Mouse (Mus musculus): ENCODE measurements around the gene Spo11.

The Spo11 gene

DNA sequence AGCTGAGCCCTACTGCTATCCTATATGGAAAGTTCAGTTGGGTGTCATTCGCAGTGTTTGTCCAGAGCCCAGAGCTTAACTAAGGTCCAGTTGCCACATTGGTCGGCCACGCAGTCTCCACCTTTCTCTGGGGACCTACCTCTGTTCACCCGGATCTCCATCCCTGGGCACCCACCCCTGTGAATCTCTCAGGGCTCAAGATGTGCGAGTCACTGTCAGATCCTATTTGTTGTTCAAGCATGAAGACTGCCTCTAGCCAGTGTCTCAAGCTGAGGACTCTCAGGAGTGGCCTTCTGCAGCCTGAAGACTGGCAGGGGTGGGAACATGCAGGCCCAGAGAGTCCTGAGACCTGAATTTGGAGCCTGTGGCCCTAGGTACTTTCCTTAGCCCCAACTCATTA, 58.6 kb downstream of the Spo11 start:
- no peak for DNase-seq

DNA sequence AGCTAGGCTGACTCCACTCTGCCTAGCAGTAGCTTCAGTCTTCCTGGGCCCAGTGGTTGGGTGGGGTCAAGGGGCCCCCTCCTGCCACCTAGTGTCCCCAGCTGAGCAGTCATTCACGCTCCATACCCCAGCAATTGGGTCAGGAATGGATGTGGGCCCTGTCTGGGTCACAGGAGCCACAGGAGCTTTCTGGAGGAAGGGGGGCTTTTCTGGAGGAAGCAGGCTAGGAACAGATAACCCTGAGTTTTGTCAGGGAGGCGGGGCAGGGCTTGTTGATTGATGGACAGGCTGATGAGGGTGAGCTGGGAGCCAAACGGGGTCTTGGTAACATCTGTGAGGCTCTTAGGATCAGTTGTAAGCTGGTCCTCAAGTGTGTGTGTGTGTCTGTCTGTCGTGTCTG, 59.1 kb downstream of the Spo11 start:
- DNase-seq, result no peak

DNA sequence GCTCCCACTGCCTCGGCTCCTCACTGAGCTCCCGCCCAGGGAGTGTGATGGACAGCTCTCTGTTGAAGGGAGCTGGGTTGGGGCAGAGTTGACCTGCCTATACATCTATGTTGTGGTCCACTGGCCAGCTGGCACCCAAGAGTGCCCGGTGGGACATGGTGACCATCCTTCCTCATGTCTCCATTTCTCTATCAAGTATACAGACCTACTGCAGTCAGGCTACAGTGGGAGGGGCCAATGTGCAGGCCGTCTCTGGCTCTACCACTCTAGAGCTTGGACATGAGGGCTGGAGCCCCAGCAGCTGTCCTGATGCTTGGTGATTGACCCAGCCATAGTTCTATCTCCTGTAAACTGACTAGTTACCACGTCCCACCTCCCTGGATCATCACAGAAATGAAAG, 59.8 kb downstream of the Spo11 start:
- DNase-seq, result no peak

DNA sequence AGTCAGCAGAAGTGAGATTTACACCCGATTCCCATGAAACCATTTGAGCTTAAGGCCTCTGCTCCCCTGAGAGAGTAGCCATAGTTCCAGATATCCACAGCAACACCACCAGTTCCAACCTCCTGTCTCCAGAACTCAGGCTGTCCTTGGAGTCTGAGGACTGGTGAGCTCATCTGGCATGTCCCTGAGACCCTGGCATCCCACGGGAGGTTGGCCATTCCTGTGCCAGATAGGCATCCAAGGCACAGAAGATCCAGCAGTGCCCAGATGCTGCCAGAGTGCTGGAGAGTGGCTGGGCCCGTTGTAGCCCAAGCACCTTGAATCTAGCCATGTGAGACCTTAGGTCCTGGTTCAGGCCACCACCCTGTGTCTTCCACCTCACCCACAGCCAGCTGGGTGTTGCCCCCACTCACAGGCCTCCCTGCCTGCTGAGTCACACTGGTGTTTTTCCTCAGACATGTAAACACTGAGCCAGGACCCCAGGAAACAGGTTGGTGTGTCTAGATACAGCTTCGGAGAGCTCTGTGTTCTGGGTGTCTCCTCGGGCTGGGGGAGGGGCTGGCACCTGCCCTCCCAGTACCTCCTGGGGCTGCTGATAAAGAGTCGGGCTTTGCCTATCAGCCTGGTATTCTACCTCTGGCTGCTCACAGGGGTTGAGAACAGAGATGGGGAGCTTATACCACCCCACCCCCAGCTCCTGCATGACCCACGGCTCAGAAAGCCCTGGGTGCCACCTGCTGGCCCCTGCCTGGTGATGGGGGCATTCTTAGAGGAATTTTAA, 60.5 kb downstream of the Spo11 start:
- no peak for DNase-seq

DNA sequence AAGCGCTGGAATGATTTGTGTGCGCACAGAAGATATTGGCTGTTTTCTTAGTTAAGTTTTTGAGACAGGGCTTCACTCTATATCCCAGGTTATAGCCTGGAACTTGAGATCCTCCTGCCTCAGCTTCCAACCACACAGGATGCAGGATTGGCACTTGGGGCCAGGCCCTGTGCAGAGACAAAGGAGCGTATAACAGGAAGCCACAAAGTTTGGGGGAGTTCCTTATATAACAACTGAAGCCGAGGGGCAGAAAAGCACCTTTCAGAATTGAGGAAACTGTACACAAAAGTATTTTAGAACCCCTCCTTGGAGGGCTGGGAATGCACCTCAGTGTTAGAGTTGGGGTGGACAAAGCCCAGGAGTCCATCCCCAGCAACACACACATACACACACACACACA, 61.5 kb downstream of the Spo11 start:
- DNase-seq, result no peak

DNA sequence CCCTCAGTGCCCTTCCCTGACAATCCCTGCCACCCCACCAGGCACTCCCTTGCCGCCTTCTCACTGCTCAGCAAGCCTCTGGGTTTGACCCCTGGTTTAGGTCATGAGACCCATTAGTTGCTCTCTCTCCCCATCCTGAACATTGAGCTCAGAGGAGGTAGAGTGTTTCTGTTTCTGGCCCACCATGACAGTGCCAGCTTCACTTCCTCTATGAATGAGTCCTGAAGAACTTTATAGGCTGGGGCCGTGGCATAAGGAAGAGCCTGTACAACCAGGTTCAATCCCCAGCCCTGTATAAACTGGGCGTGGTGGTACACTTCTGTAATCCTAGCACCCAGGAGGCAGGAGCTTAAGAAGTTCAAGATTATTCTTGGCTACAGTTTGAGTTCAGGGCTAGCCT, 63.3 kb downstream of the Spo11 start:
- DNase-seq, result no peak

DNA sequence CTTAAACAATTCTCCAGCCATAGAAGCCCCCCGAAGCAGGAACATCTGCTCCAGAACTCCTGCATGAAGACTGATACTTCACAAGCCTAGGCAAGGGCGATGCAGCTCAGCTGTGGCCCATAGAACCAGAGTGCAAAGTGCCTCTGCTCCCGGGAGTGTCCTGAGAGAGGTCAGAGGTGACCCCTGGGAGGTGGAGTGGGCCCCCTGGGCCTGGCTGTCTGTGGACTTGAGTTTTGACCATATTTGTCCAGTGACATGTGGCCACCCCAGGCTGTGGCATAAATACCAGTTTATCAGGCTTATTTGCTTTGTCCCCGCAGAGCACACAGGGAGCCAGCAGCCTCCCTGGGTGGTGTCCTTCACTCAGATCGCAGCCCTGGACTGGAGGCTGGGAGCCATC, 63.7 kb downstream of the Spo11 start:
- DNase-seq, result no peak

DNA sequence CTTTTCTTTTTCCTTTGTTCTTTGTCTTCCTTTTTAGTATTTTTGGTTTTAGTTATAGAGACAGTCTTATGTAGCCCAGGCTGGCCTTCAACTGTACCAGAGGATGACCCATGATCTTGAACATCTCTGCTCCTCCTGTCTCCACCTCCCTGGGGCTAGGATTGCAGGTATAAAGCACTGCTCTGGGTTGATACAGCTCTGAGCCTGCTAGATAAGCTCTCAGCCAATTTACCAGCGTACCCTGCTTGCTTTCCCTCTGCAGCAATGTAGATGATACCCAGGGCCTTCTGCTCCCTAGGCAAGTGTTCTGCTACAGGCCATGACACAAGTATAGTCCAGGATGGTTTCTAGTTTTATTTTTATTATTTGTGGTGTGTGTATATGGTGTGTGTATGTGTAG, 64.4 kb downstream of the Spo11 start:
- DNase-seq, result no peak

DNA sequence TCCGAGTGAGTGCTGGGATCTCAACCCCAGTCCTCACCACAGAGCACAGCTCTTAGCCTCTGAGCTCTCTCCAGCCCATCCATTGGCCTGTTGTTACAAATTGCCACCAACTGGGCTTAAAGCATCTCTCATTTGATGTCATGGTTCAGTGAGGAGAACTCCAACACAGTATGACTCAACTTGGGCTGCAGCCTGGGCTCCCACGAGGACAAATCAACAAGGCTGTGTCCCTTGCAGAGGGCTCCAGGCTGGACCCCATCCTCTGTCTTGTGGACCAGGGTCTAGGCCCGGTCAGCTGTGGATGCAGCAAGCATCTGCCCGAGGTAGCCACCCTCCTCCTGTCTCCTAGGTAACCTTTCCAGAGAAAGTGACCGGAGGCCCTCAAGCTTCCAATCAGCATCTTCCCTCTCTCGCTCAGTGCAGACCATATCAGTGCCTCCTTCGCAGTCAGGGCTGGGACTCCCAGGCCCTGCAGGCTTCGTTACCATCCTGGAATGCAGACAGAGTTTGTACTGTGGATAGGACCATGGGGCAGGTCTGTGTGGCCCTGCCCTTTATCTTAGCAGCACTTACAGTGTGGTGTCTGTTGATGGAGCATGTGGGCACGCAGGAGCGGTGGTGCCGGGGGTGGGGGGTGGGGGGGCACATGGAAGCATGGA, 65.1 kb downstream of the Spo11 start:
- DNase-seq, result no peak
